Mouse (Mus musculus) E14TG2a.4 (cell line): ENCODE results near the gene Ldlrad3.
A peak's percentile ranks its signal among the peaks of the same experiment; 100 is the strongest.

Experiments
- H3K27me3 ChIP-seq: 2 replicates; pipeline ENCODE4 v1.6.1; 2014; ENCODE audit warnings: low read length, control low read depth; ENCODE audit not compliant: insufficient read depth
- H3K36me3 ChIP-seq: 2 replicates; pipeline ENCODE4 v1.6.1; 2014; ENCODE audit warnings: low read length, control low read depth; ENCODE audit not compliant: insufficient read depth
- H3K4me1 ChIP-seq: replicated peaks from 2 replicates; pipeline ENCODE4 v1.6.1; 2014; ENCODE audit warnings: low read depth, low read length, control low read depth
- H3K4me3 ChIP-seq: replicated peaks from 2 replicates; pipeline ENCODE4 v1.5.1; 2014; ENCODE audit warnings: mild to moderate bottlenecking, low read length
- H3K9me3 ChIP-seq: 2 replicates; pipeline ENCODE4 v1.6.1; 2014; ENCODE audit warnings: low read length, control low read depth
- CTCF ChIP-seq: conservative IDR thresholded peaks from 2 replicates; pipeline ENCODE4 v1.5.1; 2014; ENCODE audit warnings: low read length
- NANOG ChIP-seq: IDR thresholded peaks from 2 replicates; pipeline ENCODE4 v1.6.1; 2014; ENCODE audit warnings: borderline replicate concordance, low read length, mixed read lengths
- POU5F1 ChIP-seq: IDR thresholded peaks from 2 replicates; pipeline ENCODE4 v1.6.1; 2014; ENCODE audit warnings: low read length, borderline replicate concordance

Gene Ldlrad3

GRCm38 (mm10) chr2:102194247-102194646, 8.1 kb upstream of the Ldlrad3 start:
- Histone ChIP-seq H3K4me1 (peaks cover 3% of the 10 kb centered on the region), H3K27me3 (peaks cover 5% of the 10 kb centered on the region; the same call in 1 of the 2 replicates), H3K36me3 (no peaks in the 10 kb centered on the region), H3K9me3 (peaks cover 5% of the 10 kb centered on the region; the same call in 1 of the 2 replicates), H3K4me3 (no peak overlapping the region)
- TF ChIP-seq POU5F1 (no peak), CTCF (no peak), NANOG (no peak)

- Histone ChIP-seq H3K36me3 (no peaks in the 10 kb centered on the region), H3K27me3 (peaks cover 5% of the 10 kb centered on the region; the same call in 1 of the 2 replicates), H3K4me3 (no peak overlapping the region), H3K4me1 (no peaks in the 10 kb centered on the region), H3K9me3 (peaks cover 5% of the 10 kb centered on the region; the same call in 1 of the 2 replicates)
- TF ChIP-seq CTCF (no peak), NANOG (no peak), POU5F1 (no peak)
These were observed 7.0 kb upstream of the Ldlrad3 start for GRCm38 (mm10) chr2:102192943-102193820.

- peaks cover 5% of the 10 kb centered on the region; the same call in 1 of the 2 replicates for H3K9me3 ChIP-seq
- peaks cover 5% of the 10 kb centered on the region; the same call in 1 of the 2 replicates for H3K27me3 ChIP-seq
- no peak overlapping the region for H3K4me3 ChIP-seq
- H3K36me3 ChIP-seq = no peaks in the 10 kb centered on the region
- H3K4me1 ChIP-seq = peaks cover 8% of the 10 kb centered on the region
- TF ChIP-seq NANOG = no peak
- no peak for TF ChIP-seq CTCF
- no peak for TF ChIP-seq POU5F1
These were observed 5.6 kb upstream of the Ldlrad3 start for GRCm38 (mm10) chr2:102191736-102192135.

GRCm38 (mm10) chr2:102190956-102191355, 4.8 kb upstream of the Ldlrad3 start:
- Histone ChIP-seq H3K4me1 (peaks cover 11% of the 10 kb centered on the region), H3K4me3 (no peak overlapping the region), H3K27me3 (peaks cover 5% of the 10 kb centered on the region; the same call in 1 of the 2 replicates)

GRCm38 (mm10) chr2:102185069-102185950, 875 bp downstream of the Ldlrad3 start:
- TF ChIP-seq NANOG = no peak
- TF ChIP-seq POU5F1 = no peak
- TF ChIP-seq CTCF = no peak
- Histone ChIP-seq H3K9me3 (no peaks in the 10 kb centered on the region), H3K4me3 (peak overlapping the region; percentile 86), H3K36me3 (peaks cover 10% of the 10 kb centered on the region; the same call in 1 of the 2 replicates), H3K4me1 (peaks cover 56% of the 10 kb centered on the region), H3K27me3 (peaks cover 10% of the 10 kb centered on the region)

More at GRCm38 (mm10) chr2:102190956-102191355, 4.8 kb upstream of the Ldlrad3 start:
- TF ChIP-seq NANOG (no peak), CTCF (no peak), POU5F1 (no peak)
- peaks cover 5% of the 10 kb centered on the region; the same call in 1 of the 2 replicates for H3K9me3 ChIP-seq
- H3K36me3 ChIP-seq = no peaks in the 10 kb centered on the region

GRCm38 (mm10) chr2:102183720-102184480, 2.3 kb downstream of the Ldlrad3 start:
- H3K4me3 ChIP-seq = no peak overlapping the region

GRCm38 (mm10) chr2:102181459-102181858, 4.7 kb downstream of the Ldlrad3 start:
- peaks cover 22% of the 10 kb centered on the region; the same call in 1 of the 2 replicates for H3K36me3 ChIP-seq
- H3K4me3 ChIP-seq = no peak overlapping the region
- H3K9me3 ChIP-seq = no peaks in the 10 kb centered on the region
- no peak for TF ChIP-seq CTCF
- no peak for TF ChIP-seq POU5F1
- no peak for TF ChIP-seq NANOG
- peaks cover 10% of the 10 kb centered on the region for H3K27me3 ChIP-seq
- peaks cover 46% of the 10 kb centered on the region for H3K4me1 ChIP-seq

More at GRCm38 (mm10) chr2:102183720-102184480, 2.3 kb downstream of the Ldlrad3 start:
- Histone ChIP-seq H3K9me3 (no peaks in the 10 kb centered on the region), H3K27me3 (peaks cover 10% of the 10 kb centered on the region), H3K4me1 (peaks cover 56% of the 10 kb centered on the region), H3K36me3 (peaks cover 14% of the 10 kb centered on the region; the same call in 1 of the 2 replicates)
- no peak for TF ChIP-seq CTCF
- peak; percentile 75 for TF ChIP-seq NANOG
- no peak for TF ChIP-seq POU5F1
